Mouse (Mus musculus) spleen, adult 2 months (tissue): ENCODE results near the gene Mmaa. TPM values are rescaled to one million over a fixed set of nuclear protein-coding genes. Genes with fewer than 3 reads are reported as not detected.

Source experiments
- DNase-seq, 2 experiments: peaks; one replicate each; pipeline versions ENCODE4 v3.0.0 to v3.0.0-alpha.2; 2012 to 2021; ENCODE audit warnings: low spot score in 2 of 2, low read depth in 1 of 2
- H3K27ac ChIP-seq: fragments of 200-500 bp; 2 replicates; pipeline ENCODE4 v1.5.1; 2012; ENCODE audit warnings: low read length, inconsistent platforms; ENCODE audit not compliant: insufficient read depth
- H3K27me3 ChIP-seq: fragments of 200-500 bp; 2 replicates; pipeline ENCODE4 v1.6.1; 2012; ENCODE audit warnings: mild to moderate bottlenecking, moderate library complexity, low read length, inconsistent platforms; ENCODE audit not compliant: control insufficient read depth, insufficient read depth
- H3K36me3 ChIP-seq: fragments of 200-500 bp; 2 replicates; pipeline ENCODE4 v1.6.1; 2012; ENCODE audit warnings: mild to moderate bottlenecking, low read length, inconsistent platforms; ENCODE audit not compliant: control insufficient read depth, insufficient read depth
- H3K4me1 ChIP-seq: fragments of 200-500 bp; 2 replicates; pipeline ENCODE4 v1.6.1; 2011; ENCODE audit warnings: inconsistent platforms; ENCODE audit not compliant: control insufficient read depth, insufficient read depth, insufficient read length
- H3K4me3 ChIP-seq: fragments of 200-500 bp; 2 replicates; pipeline ENCODE4 v1.5.1; 2011; ENCODE audit warnings: mild to moderate bottlenecking, inconsistent platforms; ENCODE audit not compliant: insufficient read depth, insufficient read length; ENCODE audit errors: extremely low read depth
- CTCF ChIP-seq: fragments of 200-500 bp; IDR thresholded peaks from 2 replicates; pipeline ENCODE4 v1.5.1; 2011; ENCODE audit warnings: mild to moderate bottlenecking, inconsistent platforms; ENCODE audit not compliant: insufficient read depth, insufficient read length, insufficient replicate concordance; ENCODE audit errors: extremely low read depth
- POLR2A ChIP-seq: fragments of 200-500 bp; IDR thresholded peaks from 2 replicates; pipeline ENCODE4 v1.6.1; 2011; ENCODE audit warnings: low read depth, low read length, inconsistent platforms
- WGBS: fragments of 180-500 bp; shearing (Covaris S2); methylation state at CpG from one replicate; pipeline ENCODE4 v1.1.7; 2018; 5-methylcytosine and 5-hydroxymethylcytosine counted together
- polyA plus RNA-seq: library from polyadenylated mRNA; depleted of rRNA; stranded (reverse); fragments of >200 nt; gene quantifications from 2 replicates; pipeline ENCODE4 v1.2.3, GENCODE M21; 2012

Mmaa gene
- polyA plus RNA-seq, 1 experiment = 2.4 TPM

- WGBS = 63% methylated on average over 2 of the region's 2 CpGs
- Histone ChIP-seq H3K4me3 (no peak overlapping the region), H3K27ac (no peak overlapping the region), H3K36me3 (no peaks in the 10 kb centered on the region), H3K27me3 (no peaks in the 10 kb centered on the region), H3K4me1 (no peaks in the 10 kb centered on the region)
- TF ChIP-seq POLR2A (no peak), CTCF (no peak)
- DNase-seq = no peak
Observed at GRCm38 (mm10) chr8:79310801-79311200, 16.1 kb upstream of the Mmaa start.

DNA sequence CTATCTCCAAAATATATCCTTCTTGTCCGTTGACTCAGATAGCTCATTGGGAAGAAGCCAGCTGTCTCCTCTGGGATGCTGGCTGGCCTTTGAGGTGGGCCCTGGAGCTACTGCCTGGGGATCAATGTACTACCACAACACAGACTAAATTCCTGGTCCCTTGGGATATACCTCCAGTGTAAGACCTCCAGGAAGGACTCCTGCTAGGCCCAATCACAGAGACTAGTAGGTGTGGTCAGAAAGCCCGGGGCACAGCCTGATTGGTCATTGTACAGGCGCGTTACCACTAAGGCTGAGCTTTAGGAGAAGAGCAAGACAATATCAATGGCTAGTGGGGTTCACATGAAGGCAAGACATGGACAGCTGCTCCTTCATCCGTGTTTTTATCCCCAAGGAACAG is 11.2 kb upstream of the Mmaa start:
- Histone ChIP-seq H3K4me1 (no peaks in the 10 kb centered on the region), H3K36me3 (no peaks in the 10 kb centered on the region), H3K4me3 (no peak overlapping the region), H3K27me3 (no peaks in the 10 kb centered on the region), H3K27ac (no peak overlapping the region)
- WGBS = 84% methylated on average over 5 of the region's 5 CpGs
- no peak for TF ChIP-seq CTCF
- no peak for TF ChIP-seq POLR2A
- DNase-seq = no peak

GRCm38 (mm10) chr8:79301548-79301947 is 6.8 kb upstream of the Mmaa start:
- H3K27ac ChIP-seq = no peak overlapping the region
- 70% methylated on average over 3 of the region's 3 CpGs for WGBS
- no peaks in the 10 kb centered on the region for H3K36me3 ChIP-seq
- H3K4me3 ChIP-seq = no peak overlapping the region
- no peaks in the 10 kb centered on the region for H3K4me1 ChIP-seq
- H3K27me3 ChIP-seq = no peaks in the 10 kb centered on the region
- no peak for DNase-seq
- TF ChIP-seq CTCF (no peak), POLR2A (no peak)

GRCm38 (mm10) chr8:79299704-79300103 is 5.0 kb upstream of the Mmaa start:
- 0 out of 2 replicates have a peak, but pooled peaks cover 5% of the 10 kb centered on the region for H3K4me1 ChIP-seq
- no peaks in the 10 kb centered on the region for H3K27me3 ChIP-seq
- 58% methylated on average over 5 of the region's 5 CpGs for WGBS
- no peaks in the 10 kb centered on the region for H3K36me3 ChIP-seq
- H3K4me3 ChIP-seq = no peak overlapping the region
- no peak overlapping the region for H3K27ac ChIP-seq
- DNase-seq = peak in 1 of 2 experiments; percentile 21
- no peak for TF ChIP-seq CTCF

- peak; percentile 44; the same call in 1 of the 2 replicates for TF ChIP-seq CTCF
- TF ChIP-seq POLR2A = no peak
- Histone ChIP-seq H3K27me3 (no peaks in the 10 kb centered on the region), H3K36me3 (no peaks in the 10 kb centered on the region), H3K4me1 (0 out of 2 replicates have a peak, but pooled peaks cover 5% of the 10 kb centered on the region), H3K27ac (no peak overlapping the region), H3K4me3 (no peak overlapping the region)
- peak in 1 of 2 experiments; percentile 41 for DNase-seq
- WGBS = 59% methylated on average over 3 of the region's 3 CpGs
Observed at GRCm38 (mm10) chr8:79297763-79298162, 3.0 kb upstream of the Mmaa start.

DNA sequence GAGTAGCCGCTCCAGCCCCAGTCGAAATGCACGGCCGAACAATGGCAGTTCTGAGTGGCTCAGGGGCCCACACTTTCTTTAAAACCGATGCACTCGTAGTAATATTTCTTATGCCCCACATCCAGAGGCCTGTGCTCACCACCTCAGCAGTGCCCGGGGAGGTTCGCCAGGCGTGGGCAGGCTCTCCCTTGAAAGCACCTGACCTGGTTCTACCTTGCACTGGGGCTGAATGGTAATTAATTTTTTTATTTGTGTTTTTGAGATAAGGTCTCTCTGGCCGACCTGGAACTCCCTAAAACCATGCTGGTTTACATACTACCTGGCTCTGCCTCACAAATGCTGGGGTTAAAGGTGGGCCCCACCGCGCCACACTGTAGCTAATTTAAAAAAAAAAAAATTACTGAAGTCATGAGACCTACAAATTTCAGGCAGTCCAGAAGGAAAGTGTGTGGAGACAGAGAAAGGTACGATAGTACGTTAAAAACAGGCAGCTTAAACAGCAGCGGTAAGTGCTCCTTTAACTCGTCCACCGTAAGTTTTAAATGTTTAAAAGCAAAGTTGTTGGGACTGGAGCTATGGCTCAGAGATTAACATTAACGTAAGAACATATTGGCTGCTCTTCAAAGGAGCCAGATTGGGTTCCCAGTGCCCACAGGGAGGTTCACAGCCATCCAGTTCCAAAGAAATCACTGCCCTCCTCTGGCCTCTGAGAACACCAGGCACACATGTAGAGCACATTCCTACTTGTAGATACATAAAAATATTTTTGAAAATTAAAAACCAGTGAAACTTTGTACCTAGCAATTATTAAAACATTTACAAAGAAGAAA is 754 bp upstream of the Mmaa start:
- no peak for DNase-seq
- 0 out of 2 replicates have a peak, but pooled peaks cover 5% of the 10 kb centered on the region for H3K4me1 ChIP-seq
- 14% methylated on average over 18 of the region's 18 CpGs for WGBS

DNA sequence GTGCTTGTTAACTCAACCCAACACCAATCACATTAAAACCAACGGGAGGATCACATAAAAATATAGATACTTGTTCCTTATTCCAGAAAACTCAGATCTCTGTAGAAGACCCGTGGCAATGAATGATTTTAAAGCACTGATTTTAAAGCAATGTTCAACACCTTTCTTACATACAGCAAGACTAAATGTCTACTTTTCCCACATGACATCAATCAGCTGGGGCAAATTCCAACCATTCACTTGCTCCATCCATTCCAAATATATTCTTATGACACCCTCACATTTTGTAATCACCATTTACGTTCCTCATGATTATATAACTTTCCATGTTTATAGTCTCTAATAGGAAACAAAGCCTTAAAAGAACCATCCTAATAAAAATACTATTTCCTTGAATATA is 896 bp downstream of the Mmaa start:
- H3K4me3 ChIP-seq = no peak overlapping the region
- no peaks in the 10 kb centered on the region for H3K27me3 ChIP-seq
- no peak overlapping the region for H3K27ac ChIP-seq
- H3K4me1 ChIP-seq = peaks cover 8% of the 10 kb centered on the region; the same call in 1 of the 2 replicates
- WGBS = 23% methylated on average over 3 of the region's 3 CpGs
- H3K36me3 ChIP-seq = no peaks in the 10 kb centered on the region
- TF ChIP-seq POLR2A (no peak), CTCF (no peak)
- no peak for DNase-seq

More for the DNA sequence above, 754 bp upstream of the Mmaa start:
- Histone ChIP-seq H3K27me3 (no peaks in the 10 kb centered on the region), H3K36me3 (no peaks in the 10 kb centered on the region), H3K4me3 (peak overlapping the region; percentile 74), H3K27ac (peak overlapping the region; percentile 88)
- TF ChIP-seq CTCF = no peak
- no peak for TF ChIP-seq POLR2A
